ENCODE assay signal across 9 mouse cellular contexts in genomic region chr9:62678550-62679155, GRCm38 (mm10). TPM values are rescaled to one million over a fixed set of nuclear protein-coding genes. Genes with fewer than 3 reads are reported as not detected.
DNase-seq lines count a peak whose midpoint lies in the region; ATAC-seq lines count a peak whose summit lies in the region.
"Had no signal": no experiment of that assay in that cellular context is flagged by ENCODE, and none has a peak within 500 bp of the region (broad histone marks: within the 10 kb centered on the region; RNA-seq: fewer than 3 reads in every experiment).

No protein-coding gene starts in this region.

- H3K36me3 ChIP-seq in hindbrain, embryonic 12.5 days = no peaks in the 10 kb centered on the region
- H3K36me3 ChIP-seq in midbrain, embryonic 10.5 days = no peaks in the 10 kb centered on the region

- peak; percentile 7 for DNase-seq in adrenal gland, postnatal 10 days
- no peak for DNase-seq in adrenal gland, postnatal 25 days
- peak; percentile 49 for DNase-seq in right cerebral cortex, adult 18-20 months
- no peak for DNase-seq in right cerebral cortex, postnatal 25 days
- peak; percentile 26 for DNase-seq in midbrain, embryonic 10.5 days (ENCODE audit: low spot score)
- no peak for DNase-seq in ovary, adult 18-20 months (ENCODE audit: low spot score)
- no peak for DNase-seq in cerebellum, adult 8-10 months

- H3K4me3 ChIP-seq in hindbrain, embryonic 12.5 days = peak overlapping the region; percentile 39
- peak overlapping the region; percentile 52 for H3K4me3 ChIP-seq in midbrain, embryonic 10.5 days

- no peak overlapping the region for H3K27ac ChIP-seq in hindbrain, embryonic 12.5 days
- H3K27ac ChIP-seq in midbrain, embryonic 10.5 days (replicated peaks) = no peak overlapping the region
- H3K27ac ChIP-seq: liver, embryonic 14.5 days had no signal

- no peaks in the 10 kb centered on the region for H3K9me3 ChIP-seq in hindbrain, embryonic 12.5 days (replicated peaks)
- no peaks in the 10 kb centered on the region for H3K9me3 ChIP-seq in midbrain, embryonic 10.5 days (replicated peaks)

- peaks cover 43% of the 10 kb centered on the region for H3K27me3 ChIP-seq in hindbrain, embryonic 12.5 days
- peaks cover 64% of the 10 kb centered on the region for H3K27me3 ChIP-seq in midbrain, embryonic 10.5 days (ENCODE audit: low read depth, poor library complexity, severe bottlenecking)

- peak overlapping the region; percentile 76 for H3K4me2 ChIP-seq in hindbrain, embryonic 12.5 days (replicated peaks)

- H3K9ac ChIP-seq in hindbrain, embryonic 12.5 days = peak overlapping the region; percentile 50; the same call in 1 of the 2 replicates
- H3K9ac ChIP-seq: liver, embryonic 14.5 days had no signal

- ATAC-seq in hindbrain, embryonic 12.5 days (ENCODE audit: low FRiP score) = no peak

- H3K4me1 ChIP-seq in hindbrain, embryonic 12.5 days = peaks cover 17% of the 10 kb centered on the region
- peaks cover 24% of the 10 kb centered on the region for H3K4me1 ChIP-seq in midbrain, embryonic 10.5 days

- WGBS in hindbrain, embryonic 12.5 days = 5% methylated on average over 22 of the region's 22 CpGs
- 8% methylated on average over 22 of the region's 22 CpGs for WGBS in midbrain, embryonic 10.5 days

RNA-seq across cellular contexts. Expression of gene Itga11, which starts 1.0 kb away (rescaled TPM):
- 1 to 10 TPM; 2.0 to 2.5 TPM for total RNA-seq in adrenal gland, postnatal 10 days (2021)
- 1.1 and 1.5 TPM in 2 replicates for total RNA-seq in adrenal gland, postnatal 25 days (2021)
- polyA plus RNA-seq in hindbrain, embryonic 12.5 days (2016; fragmentation: Nextera tagmentation; extraction: Ambion mirVana) = 4.6 and 5.8 TPM in 2 replicates
- polyA plus RNA-seq in midbrain, embryonic 10.5 days (2016; fragmentation: Nextera tagmentation; extraction: Ambion mirVana) = 2.3 and 3.4 TPM in 2 replicates

Comparison
In these comparisons a context has a peak if more than half of its experiments do, and no peak if none do; other contexts are left out.
1. DNase-seq: peak in adrenal gland, postnatal 10 days (single experiment), right cerebral cortex, adult 18-20 months (single experiment) and midbrain, embryonic 10.5 days (single experiment); none in adrenal gland, postnatal 25 days (single experiment), right cerebral cortex, postnatal 25 days (single experiment), ovary, adult 18-20 months (single experiment) and cerebellum, adult 8-10 months (single experiment).